Mouse (Mus musculus): ENCODE measurements at regions not wholly inside any gene's neighbourhood (a gene's known extent, or its start where the extent isn't known, plus 50 kb on each side); places are given as distances from the start of the nearest gene placed in this dataset.
A peak's percentile ranks its signal among the peaks of the same experiment; 100 is the strongest.

DNA sequence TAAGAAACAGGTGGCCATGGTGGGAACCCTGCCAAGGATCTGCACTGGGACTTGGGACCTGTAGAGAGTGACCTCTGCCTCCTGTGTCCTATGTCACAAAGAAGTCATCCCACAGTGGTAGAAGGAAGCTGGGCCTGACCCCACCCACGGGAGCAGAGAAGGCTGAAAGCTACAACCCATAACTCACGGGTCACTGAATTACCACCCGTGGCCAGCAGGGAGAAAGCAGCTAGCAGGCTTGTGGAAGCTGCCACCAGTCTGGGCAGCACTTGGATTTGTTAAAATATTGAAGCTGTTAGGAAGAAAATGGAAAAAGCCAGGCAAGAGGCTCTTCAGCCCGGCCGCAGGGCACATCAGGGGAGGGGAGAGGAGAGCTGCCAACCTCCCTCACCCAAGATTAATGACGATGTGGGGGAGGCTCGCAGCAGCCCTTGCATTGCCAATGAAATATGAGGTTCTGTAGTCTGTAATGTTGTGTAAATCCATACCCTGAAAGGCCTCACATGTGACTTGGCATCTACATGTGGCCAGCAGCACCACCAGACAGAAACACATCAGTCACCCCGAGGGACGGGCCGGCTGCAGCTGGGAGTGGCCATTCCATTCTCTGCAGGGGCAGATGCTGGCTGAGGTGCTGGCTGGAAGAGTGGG lies 94.5 kb downstream of the Olfm1 start:
- DNase-seq, result peak; percentile 47

DNA sequence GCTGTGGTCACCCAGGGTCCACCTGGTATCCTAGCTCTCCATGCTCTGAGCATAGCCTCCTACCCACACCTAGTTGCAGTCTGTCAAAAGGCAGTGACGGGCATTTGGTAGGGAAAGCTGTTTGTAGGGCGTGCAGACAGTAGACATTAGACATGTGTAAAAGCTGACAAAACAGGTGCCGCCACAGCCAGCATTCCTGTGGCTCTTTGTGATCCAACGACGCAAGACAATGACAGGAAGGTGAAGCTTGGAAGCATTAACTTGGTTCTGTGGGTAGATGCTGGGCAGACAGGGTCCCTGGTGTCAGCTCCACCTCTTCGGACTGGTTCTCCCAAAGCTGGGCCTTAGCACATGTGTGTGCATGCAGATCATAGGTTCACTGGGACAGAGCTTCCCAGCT lies 96.5 kb downstream of the Olfm1 start:
- no peak for DNase-seq

DNA sequence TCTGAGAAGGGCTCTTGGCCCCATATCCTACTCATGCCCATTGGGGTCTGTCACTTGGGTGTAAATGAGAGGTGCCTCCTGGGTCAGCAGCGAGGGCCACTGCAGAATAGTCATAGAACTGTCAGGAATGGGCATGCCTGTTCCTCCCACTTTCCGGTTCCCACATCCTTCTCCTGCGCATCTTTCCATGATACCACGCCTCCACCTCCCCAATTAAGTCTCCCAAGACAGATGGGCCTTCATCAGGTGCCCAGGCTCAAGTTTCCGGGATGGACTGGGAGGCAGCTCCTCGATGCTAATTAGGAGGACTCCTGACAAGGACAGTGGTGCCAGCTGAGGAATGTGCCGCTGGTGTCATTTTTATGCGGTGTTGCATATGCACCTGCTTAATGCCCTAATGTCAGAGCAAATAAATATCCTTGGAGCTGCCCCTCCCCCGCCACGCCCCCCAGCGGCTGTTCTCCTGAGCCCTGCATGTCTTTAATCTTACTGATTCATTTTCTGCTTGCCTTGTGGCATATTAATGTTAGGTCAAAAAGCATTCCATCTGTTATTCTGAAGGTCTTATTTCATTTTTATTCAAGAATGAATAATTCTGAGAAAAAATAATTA lies 97.2 kb downstream of the Olfm1 start:
- DNase-seq, result no peak

DNA sequence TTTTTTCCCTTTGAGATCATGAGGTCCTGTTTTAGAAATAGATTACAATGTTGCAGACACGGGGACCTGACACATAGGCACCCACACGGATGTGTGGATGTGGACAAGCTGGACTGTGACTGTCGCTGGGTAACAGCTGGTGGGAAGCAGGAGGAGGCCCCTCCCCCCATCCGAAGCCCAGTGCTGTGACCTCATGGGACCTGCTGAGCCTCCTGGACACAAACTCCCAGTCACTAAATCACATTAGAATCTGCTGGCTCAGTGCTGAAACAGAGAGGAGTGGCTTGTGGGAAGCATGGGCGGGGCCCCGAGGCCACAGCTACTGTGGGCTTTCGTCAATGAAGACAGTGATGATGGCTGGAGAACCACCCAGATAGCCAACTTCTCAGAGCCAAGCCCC lies 101.7 kb downstream of the Olfm1 start:
- DNase-seq, result peak; percentile 63

DNA sequence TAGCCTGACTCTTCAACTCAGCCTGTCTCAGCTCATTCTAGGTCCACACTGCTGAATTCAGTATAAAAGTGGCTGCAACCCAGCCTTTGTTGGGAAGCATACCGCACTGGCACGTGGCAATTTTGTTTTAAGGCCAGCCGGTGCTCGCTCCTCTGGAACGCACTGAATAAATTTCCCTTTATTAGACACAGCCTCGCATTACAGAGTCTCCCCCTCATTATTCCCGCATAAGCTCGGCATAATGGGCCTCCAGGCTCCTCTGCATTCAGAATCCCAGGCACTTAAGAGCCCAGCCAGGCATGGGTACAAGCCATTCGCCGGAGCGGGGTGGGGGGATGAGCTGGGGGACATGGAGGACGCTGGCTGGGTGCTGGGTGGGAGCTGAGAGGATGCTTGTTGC lies 103.4 kb downstream of the Olfm1 start:
- peak; percentile 47 for DNase-seq

DNA sequence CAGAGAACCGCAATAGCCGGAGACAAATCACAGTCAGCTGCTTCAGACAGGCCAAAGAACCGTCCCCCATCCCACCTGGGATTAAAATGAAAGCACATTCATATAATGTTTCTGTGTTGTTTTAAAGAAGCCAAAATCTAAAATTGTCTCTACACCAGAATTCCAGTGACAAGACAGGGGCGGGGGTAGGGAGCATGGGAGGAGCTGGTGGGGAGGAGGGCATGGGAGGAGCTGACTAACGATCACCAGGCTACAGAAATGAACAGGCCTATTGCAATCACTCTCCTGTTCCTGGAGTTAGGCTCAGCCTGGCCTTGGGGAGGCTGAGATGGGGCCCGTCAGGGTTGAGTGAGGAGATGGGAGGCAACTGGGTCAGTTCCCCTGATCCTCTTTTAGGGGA lies 105.9 kb downstream of the Olfm1 start:
- no peak for DNase-seq

DNA sequence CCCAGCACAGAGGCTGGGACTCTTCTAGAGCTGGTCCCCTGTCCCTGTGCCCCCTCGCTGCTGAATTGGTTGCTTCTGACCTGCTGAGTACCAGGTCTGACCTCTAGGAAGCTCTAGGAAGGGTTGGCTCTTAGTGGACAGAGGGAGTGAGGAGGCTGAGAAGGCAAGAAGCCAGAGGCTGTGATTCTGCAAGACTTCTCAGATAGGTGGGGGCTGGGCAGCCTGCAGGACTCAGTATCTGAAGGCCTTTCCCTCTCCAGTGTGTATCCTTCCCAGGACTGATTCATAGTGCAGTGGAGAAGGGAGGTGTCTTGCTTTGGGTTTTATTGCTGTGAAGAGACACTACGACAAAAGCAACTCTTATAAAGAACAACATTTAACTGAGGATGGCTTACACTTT lies 106.6 kb downstream of the Olfm1 start:
- no peak for DNase-seq

DNA sequence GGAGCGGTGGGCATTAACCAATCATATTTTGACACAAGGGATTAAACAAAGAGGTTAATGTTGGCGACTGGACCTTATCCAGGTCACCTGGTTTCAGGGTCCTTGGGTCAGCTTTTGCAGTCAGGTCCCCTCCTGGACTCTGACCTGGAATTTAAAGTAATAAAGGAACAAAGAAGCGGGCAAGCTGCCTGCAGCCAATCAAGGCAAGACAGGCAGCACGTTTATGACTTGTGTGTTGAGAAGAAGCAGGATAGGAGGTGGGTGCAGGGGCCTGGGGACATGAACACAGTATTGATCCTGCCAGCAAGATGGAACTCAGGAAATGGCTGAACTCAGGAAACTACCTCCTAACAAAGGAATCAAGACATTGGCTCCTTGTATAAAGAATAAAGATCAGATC lies 108.5 kb downstream of the Olfm1 start:
- no peak for DNase-seq

DNA sequence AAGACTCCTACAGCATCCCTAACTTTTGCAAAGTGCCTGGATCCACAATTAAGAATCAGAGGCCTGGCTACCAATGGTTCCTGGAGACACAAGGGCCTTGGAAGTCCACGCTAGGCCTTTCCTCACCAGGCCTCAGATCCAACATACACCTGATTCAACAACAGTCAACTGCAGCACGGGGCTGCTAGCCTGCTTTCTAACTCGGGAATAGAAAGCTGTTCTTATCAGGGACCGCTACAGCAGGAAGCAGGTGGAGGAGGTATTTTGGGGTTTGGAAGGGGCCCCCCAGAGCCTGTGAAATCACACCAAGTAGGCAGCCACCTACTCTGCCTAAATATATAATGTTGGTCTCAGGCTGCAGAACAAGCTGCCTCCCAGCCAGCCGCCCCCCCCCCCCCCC lies 111.1 kb downstream of the Olfm1 start:
- DNase-seq, result no peak

DNA sequence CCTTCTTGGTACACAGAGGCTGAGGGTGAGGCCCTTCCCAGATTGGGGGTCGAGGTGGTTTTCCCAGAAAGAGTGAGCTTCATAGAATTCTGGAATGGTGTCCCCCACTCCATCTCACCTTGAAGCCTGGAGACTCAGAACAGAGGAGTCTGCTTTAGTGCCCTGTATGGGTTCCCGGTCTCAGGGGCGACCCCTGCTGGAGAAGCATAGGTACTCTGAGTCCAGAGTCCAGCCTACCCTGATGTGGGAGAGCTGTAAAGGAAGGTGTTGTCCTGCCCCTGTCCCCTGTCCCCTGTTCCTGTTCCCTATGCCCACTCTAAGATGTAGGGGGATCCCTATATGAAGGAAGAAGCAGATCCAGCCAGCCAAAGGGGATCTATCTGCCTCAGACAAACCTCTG lies 111.9 kb downstream of the Olfm1 start:
- peak; percentile 65 for DNase-seq

DNA sequence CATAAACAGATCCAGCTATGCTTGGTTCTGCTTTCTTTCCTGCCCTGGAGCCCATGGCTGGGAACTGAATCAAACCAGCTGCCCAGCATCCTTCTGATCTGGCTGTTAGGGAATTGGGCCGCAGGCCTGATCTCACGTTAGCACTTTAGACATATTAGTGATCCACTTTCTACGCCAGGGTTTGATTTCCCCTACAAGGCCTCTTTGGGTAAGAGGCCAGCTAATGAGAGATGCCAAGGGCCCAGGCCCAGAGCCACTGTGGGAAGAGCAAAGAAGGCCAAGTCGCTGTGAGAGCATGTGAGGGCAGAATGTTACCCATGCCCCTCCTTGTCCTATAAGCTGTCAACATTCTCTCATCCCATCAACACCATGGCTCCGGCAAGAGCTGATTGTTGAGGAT lies 116.3 kb downstream of the Olfm1 start:
- DNase-seq, result no peak

DNA sequence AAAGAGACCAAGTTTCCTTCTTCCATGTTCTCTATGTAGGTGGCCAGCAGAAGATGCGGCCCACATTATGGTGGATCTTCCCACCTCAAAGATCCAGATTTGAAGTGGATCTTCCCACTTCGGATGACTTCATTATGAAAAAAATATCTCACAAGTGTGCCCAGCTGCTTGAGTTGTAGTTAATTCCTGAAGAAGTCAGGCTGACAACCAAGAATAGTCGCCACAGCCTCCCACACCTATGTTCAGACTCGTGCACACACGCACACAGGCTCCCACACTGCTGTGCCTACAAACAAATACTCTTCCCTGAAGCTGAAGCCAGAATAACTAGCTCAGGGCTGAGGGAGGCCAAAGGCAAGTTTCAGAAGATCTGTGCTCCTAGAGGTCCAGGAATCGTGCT lies 119.4 kb downstream of the Olfm1 start:
- DNase-seq, result no peak

DNA sequence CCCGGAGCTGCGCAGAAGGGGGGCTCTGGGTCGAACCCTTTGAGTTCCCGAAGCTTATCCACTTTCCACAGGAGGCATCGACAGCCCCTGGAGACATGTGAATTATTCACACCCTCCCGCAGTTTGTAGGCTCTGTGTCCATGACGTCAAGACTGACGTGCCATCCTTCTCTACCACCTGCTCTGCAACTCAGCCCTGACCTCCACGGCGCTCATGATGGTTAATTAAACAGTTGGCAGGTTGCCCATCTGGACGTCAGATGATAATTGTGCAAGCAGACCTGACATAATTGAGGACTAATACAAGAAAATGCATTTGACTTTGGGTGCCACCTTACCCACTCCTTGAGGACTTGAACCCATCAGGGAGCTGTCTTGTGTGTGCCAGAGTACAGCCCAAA lies 121.1 kb upstream of the Ppp1r26 start:
- DNase-seq, result no peak

DNA sequence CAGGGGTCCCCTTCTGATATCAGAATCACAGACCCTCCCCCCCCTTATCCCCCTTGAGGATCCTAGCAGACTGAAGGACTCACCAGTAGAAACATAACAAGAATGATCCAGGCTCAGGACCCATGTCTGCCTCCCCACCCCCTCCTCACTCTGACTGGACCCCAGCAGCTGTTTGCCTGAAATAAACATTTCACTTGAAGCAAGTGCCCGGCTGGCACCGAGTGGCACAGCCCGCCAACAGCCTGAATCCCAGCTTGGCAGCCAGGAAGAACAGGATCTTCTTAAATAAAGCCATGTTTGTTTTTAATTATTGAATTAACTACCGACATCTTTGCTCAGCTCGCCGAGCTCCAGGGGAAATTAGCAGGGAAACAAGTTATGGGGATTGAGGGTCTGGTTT lies 120.5 kb upstream of the Ppp1r26 start:
- DNase-seq, result no peak

DNA sequence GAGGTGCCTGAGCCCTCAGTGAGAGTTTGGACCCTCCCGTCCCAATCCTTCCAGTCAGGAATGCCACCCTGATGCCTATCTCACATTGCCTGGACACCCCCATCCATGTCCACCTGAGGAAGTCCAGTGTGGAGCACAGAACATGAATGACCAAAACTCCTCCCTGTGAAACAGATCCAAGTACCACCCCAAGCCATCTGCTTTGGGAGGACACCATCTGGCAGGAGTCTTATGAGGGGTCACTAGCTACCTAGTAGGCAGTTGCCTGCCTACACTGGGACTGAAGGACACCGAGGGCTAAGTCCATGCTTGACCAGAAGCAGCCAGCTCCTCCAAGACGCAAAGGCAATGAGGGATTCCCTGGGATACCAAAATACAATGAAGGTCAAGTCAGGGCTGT lies 119.9 kb upstream of the Ppp1r26 start:
- no peak for DNase-seq

DNA sequence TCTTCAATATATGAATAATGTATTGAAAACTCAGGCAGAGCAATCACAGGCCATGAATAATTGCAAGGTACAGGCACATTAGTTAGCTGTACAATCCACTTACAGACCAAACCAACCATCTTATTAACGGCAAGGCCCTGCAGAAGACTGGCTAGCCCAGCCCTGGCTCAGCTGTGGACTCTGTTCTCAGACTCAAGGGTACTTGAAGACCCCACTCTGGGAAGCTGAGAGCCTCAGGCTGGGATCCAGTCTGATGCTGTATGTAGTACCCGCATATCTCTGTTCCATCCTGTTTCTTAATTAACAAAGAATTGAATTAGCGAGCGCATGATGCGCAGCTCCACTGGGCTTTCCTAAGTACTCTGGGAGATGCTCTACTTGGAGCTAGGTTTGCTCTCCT lies 117.5 kb upstream of the Ppp1r26 start:
- DNase-seq, result no peak

DNA sequence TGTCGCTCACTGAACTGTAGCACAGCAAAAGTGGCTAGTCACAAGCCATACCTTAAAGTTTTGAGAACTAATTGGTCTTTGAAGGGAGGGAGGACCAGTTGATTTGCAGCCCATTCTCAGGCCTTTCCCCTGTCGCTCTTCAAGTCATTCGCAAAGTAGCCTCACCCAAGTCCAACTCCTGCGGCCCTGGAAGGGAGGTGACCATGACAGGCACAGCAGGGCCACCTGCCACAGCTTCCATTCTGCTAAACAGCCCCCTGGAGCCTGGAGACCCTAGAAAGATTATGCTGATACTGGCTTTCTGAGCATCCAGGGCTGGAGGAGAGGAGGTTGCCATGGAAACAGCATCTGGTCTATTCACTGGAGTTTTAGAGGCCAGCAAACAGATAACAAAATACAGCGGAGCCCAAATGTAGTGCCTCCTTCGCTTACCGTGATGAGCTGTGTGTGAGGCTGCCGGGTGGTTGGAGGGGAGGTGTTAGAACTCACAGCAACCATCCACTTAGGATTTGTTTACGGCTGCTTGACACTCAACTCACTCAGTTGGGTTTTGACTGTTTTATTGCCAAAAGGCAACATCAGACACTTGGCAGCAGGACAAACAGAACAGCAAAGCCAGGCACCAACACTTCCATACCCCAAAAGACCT lies 111.3 kb upstream of the Ppp1r26 start:
- DNase-seq, result peak; percentile 26

DNA sequence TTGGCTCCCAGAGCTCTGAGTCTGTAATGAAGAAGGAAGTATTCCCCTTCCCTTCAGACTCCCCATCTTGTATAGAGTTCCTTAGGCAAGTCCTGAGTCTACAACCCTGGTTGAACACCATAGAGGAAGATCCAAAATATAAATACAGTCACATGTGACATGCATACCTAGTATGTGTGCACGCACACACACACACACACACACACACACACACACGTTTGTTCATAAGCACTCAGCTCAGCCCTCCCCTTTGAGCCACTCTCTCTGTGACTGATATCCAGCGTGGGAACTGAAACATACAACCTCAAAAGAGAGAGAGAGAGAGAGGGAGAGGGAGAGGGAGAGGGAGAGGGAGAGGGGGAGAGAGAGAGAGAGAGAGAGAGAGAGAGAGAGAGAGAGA lies 110.8 kb upstream of the Ppp1r26 start:
- DNase-seq, result no peak

DNA sequence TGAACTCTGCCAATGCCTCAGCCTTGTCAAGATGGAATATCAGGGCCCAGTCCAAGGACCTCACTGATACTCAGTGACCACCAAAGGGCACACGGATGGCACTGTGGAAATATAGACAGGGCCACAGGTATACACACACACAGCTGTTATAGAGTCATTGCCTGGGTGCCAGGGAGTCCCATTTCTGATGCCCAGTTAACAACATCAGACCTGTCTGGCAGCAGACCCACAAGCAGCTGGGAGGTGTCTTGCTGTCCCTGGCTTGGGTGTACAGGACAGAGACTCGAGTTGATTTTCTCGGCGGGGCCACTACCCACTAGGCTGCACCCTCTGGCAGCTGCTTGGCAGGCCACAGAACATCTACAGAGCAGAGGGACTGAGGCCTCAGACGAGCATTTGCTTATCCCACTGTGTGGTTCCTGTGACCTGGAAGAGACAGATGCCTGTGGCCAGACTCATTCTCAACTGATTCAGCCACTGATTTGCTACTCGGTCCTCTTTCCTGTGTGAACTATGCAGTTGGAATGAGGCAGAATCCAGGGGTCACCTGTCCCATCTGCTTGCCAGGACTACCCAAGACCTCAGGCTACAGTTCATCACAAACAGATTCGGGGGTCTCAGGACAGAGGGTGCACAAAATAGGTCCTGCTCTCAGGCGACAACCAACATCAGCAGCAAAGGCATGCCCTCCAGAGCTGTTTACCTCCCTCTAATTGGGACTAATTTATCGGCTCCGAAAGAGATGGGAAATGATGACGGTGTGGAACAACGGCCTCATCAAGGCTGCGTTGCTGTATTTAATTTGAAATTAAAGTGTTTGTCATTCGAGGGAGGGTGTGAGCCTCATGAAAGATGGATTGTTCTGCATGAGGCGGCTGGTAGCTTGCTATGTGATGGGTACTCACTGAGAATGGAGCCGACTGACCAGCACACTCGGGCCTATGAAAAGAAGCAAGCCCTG lies 110.0 kb upstream of the Ppp1r26 start:
- DNase-seq, result no peak

DNA sequence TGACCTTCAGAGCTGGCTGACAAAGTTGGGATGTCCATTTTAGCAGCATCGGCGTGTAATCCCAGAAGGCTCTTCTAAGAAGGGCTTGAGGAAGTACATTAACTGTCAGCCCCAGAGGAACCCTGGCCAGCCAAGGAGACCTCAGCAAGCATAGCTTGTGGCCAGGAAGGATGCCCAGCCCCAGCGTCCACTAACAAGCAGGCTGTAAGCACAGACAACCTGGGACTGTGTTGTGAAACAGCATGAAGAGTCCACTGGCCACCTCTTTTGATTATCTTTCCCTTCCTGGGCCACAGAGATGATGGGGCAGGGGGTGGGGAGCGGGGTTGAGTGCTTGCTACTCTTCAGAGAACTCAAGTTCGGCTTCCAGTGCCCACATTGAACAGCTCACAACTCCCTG lies 109.0 kb upstream of the Ppp1r26 start:
- no peak for DNase-seq

DNA sequence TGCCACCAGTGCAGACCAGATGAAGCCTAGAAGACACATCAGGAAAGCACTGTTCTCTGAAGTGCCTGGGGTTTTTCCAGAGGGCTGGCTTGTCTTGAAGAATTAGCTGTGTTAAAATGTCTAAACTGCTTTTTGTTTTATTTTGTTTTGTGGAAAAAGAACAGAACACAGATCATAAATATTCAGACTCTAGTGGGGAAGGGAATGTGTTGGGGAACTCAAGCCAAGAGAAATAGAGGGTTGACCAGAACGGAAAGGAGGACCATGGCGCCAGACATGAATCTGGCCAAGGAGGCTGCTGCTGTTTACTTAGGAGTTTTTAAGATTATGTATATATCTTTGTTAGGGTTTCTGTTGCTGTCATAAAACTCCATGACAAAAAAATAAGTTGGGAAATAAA lies 105.3 kb upstream of the Ppp1r26 start:
- DNase-seq, result no peak

DNA sequence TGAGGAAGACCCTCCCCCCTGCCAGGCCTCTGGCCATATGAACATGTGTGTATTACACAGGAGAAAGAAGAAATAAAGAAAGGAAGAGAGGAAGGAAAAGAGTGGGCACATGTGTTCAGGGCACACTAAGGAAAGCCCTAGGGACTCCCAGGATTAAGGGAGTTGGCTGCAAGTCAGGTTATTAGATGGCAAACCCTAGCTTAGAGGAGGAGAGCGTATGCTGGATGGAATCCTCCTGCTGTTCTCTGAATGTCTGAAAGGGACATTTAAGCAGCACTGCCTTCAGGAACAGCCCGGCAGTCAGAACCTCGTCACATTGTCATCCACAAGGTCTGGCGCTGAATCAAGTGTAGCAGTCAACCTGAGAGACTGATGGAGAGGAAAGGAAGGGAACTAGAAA lies 98.1 kb upstream of the Ppp1r26 start:
- no peak for DNase-seq

DNA sequence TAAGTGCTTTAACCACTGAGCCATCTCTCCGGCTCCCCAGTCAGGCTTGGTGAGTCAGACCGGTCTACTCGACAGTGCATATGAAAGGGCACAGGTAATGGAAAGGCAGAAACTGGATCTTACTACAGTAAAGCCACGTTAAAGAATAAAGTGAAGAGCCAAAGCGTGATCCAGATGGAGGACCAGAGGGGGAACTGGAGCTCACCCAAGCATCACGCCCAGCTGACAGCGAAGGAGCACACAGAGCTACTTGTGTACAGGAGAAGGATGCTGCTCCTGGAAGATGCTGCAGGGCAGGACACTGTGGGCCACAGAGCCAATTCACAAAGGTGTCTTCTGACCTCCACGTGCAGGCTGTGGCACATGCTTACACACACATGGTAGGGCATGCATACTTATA lies 96.7 kb upstream of the Ppp1r26 start:
- no peak for DNase-seq

DNA sequence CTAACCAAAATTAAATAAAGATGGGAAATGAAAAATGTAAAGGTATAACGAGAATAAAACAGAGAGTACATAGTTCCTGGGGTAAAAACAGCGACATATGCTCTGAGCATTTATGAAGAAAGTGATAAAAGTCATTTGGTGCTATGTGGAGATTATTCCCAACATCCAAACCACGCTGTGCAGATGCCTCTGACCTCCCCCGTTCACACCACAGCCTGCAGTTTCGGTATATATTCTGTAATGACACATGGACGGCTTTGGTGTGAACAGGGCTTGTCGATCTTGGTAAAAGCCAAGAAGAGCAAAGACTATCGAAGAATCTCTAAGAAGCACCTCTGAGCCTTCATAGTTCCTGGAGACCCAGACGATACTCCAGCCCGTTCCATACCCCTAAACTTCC lies 95.2 kb upstream of the Ppp1r26 start:
- DNase-seq, result no peak

Data from embryo, embryonic 11 days (tissue).